Mouse (Mus musculus) midbrain, embryonic 11.5 days (tissue): ENCODE results near the gene Nmnat2. TPM values are rescaled to one million over a fixed set of nuclear protein-coding genes. Genes with fewer than 3 reads are reported as not detected.
"Not testable (repeated sequence)": the region's sequence is repeated elsewhere in the genome, so short reads cannot be mapped to it uniquely, and the experiment has no call there.

Source experiments
- ATAC-seq: fragments of 200-750 bp; cut with Nextera tagmentation; 2 replicates; pipeline ENCODE4 v1.8.0; 2017; ENCODE audit warnings: moderate TSS enrichment, moderate library complexity; ENCODE audit not compliant: low FRiP score
- DNase-seq: peaks from one replicate; pipeline ENCODE4 v3.0.0; 2015; ENCODE audit warnings: low spot score; ENCODE audit errors: missing footprints
- H3K27ac ChIP-seq: fragments of 300-500 bp; sonication (generic); 2 replicates; pipeline ENCODE4 v1.5.1; 2014; ENCODE audit warnings: low read depth, low read length
- H3K27me3 ChIP-seq: fragments of 300-500 bp; sonication (generic); 2 replicates; pipeline ENCODE4 v1.6.1; 2014; ENCODE audit warnings: mild to moderate bottlenecking, low read length, moderate library complexity, mixed read lengths; ENCODE audit not compliant: control insufficient read depth, insufficient read depth
- H3K36me3 ChIP-seq: fragments of 300-500 bp; sonication (generic); 2 replicates; pipeline ENCODE4 v1.6.1; 2014; ENCODE audit warnings: mild to moderate bottlenecking, low read length, moderate library complexity, mixed read lengths; ENCODE audit not compliant: control insufficient read depth, insufficient read depth
- H3K4me1 ChIP-seq: fragments of 300-500 bp; sonication (generic); 2 replicates; pipeline ENCODE4 v1.6.1; 2014; ENCODE audit warnings: low read length; ENCODE audit not compliant: control insufficient read depth, insufficient read depth
- H3K4me2 ChIP-seq: fragments of 300-500 bp; sonication (generic); 2 replicates; pipeline ENCODE4 v1.6.1; 2014; ENCODE audit warnings: mild to moderate bottlenecking, moderate library complexity
- H3K4me3 ChIP-seq: fragments of 300-500 bp; sonication (generic); 2 replicates; pipeline ENCODE4 v1.5.1; 2014; ENCODE audit warnings: low read depth, low read length
- H3K9ac ChIP-seq: fragments of 300-500 bp; sonication (generic); 2 replicates; pipeline ENCODE4 v1.6.1; 2014; ENCODE audit warnings: low read length
- H3K9me3 ChIP-seq: fragments of 300-500 bp; sonication (generic); 2 replicates; pipeline ENCODE4 v1.6.1; 2016; ENCODE audit warnings: low read length; ENCODE audit not compliant: control insufficient read depth
- WGBS: fragments of 180-500 bp; shearing (Covaris S2); extraction: QIAGEN DNeasy Blood & Tissue Kit; methylation state at CpG from one replicate; pipeline ENCODE4 v1.1.7; 2014; 5-methylcytosine and 5-hydroxymethylcytosine counted together
- polyA plus RNA-seq: library from polyadenylated mRNA; unstranded; fragments of >200 nt; fragmentation: Nextera tagmentation; extraction: Ambion mirVana; gene quantifications from 2 replicates; pipeline ENCODE4 v1.2.1, GENCODE M21; 2014

Nmnat2 gene
- polyA plus RNA-seq, 1 experiment from 2014 or later, result 15.0 TPM

GRCm38 (mm10) chr1:153066387-153066781 is 111.6 kb downstream of the Nmnat2 start:
- Histone ChIP-seq H3K4me3 (no peak overlapping the region), H3K27me3 (peaks cover 2% of the 10 kb centered on the region; the same call in 1 of the 2 replicates), H3K36me3 (no peaks in the 10 kb centered on the region), H3K9ac (no peak overlapping the region), H3K9me3 (no peaks in the 10 kb centered on the region), H3K4me1 (no peaks in the 10 kb centered on the region), H3K4me2 (no peak overlapping the region), H3K27ac (no peak overlapping the region)
- 78% methylated on average over 4 of the region's 4 CpGs for WGBS
- no peak for DNase-seq
- no peak for ATAC-seq

DNA sequence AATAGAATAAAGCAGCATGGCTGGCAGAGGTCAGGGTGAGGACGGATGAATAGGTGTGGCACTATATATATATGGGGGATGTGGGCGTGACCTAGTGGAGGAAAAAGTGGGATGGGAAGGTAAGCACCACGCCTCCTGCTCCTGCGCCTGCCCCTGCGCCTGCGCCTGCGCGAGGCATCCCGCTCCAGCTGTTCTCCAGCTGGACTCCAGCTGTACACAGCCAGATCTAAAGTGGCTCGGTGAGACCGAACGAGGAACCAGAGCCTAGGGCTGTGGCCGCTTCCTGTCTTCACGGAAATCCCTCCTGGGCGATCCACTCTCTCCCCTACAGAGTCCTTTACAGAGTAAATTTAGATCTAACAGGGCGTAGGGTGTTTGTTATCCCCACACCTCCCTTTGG is 116.8 kb downstream of the Nmnat2 start:
- DNase-seq (no peak), ATAC-seq (no peak)
- H3K4me1 ChIP-seq, result peaks cover 8% of the 10 kb centered on the region
- no peak overlapping the region for H3K27ac ChIP-seq
- H3K4me2 ChIP-seq, result no peak overlapping the region
- H3K36me3 ChIP-seq, result no peaks in the 10 kb centered on the region
- no peaks in the 10 kb centered on the region for H3K9me3 ChIP-seq
- H3K27me3 ChIP-seq, result peaks cover 19% of the 10 kb centered on the region
- WGBS, result 48% methylated on average over 16 of the region's 16 CpGs
- H3K9ac ChIP-seq, result no peak overlapping the region
- H3K4me3 ChIP-seq, result no peak overlapping the region

DNA sequence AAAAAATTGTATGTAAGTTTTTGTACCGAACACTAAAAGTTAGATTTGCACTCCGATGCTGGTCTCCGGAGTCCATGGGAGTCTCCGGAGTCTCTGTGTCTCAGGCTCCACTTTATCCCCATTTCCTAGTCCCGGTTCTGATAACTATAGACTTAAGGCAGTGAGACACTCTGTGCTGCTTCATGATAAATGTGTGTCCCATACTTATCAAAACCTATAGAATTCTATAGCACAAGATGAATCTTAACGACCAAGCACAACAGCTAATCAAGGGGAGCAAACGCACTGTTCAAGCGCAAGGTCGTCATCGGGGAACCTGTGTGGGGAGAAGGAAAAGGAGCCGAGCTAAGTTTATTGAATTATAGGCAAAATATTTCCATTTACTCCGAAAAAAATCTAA is 117.2 kb downstream of the Nmnat2 start:
- H3K9me3 ChIP-seq, result no peaks in the 10 kb centered on the region
- H3K27me3 ChIP-seq, result peaks cover 19% of the 10 kb centered on the region
- H3K9ac ChIP-seq, result no peak overlapping the region
- whole genome bisulfite sequencing, result 46% methylated on average over 12 of the region's 12 CpGs
- DNase-seq, result peak; percentile 85
- no peak overlapping the region for H3K4me3 ChIP-seq
- no peak overlapping the region for H3K27ac ChIP-seq
- peaks cover 8% of the 10 kb centered on the region for H3K4me1 ChIP-seq
- no peak for ATAC-seq
- H3K36me3 ChIP-seq, result no peaks in the 10 kb centered on the region
- H3K4me2 ChIP-seq, result no peak overlapping the region

GRCm38 (mm10) chr1:153072711-153073110 is 117.9 kb downstream of the Nmnat2 start:
- Histone ChIP-seq H3K36me3 (no peaks in the 10 kb centered on the region), H3K4me3 (no peak overlapping the region), H3K27ac (no peak overlapping the region), H3K4me1 (peaks cover 8% of the 10 kb centered on the region), H3K27me3 (peaks cover 19% of the 10 kb centered on the region), H3K4me2 (no peak overlapping the region), H3K9ac (no peak overlapping the region), H3K9me3 (no peaks in the 10 kb centered on the region)
- DNase-seq, result peak; percentile 85
- WGBS, result 36% methylated on average over 10 of the region's 10 CpGs
- no peak for ATAC-seq

DNA sequence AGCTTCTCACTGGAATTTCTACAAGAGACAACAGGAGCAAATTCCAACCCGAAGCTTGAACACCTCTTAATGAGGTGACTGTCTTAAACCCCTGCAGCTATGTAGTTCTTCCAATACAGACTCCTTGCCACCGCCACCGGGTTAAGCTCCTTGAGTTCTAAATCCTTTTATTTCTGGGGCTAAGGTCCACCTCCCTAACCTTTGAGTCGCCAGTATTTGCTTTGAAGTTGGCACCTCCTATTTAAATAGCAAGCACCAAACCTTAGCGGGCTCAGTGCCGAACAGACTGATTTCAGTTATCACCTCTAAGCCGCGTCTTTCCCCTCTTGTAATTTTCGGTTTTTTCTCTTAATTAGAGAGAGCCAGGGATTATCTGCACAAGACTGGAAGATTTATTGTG is 118.6 kb downstream of the Nmnat2 start:
- ATAC-seq, result no peak
- WGBS, result 4% methylated on average over 9 of the region's 9 CpGs
- peak; percentile 89 for DNase-seq
- no peak overlapping the region for H3K4me3 ChIP-seq
- H3K4me1 ChIP-seq, result peaks cover 8% of the 10 kb centered on the region
- no peak overlapping the region for H3K4me2 ChIP-seq
- no peak overlapping the region for H3K9ac ChIP-seq
- peaks cover 19% of the 10 kb centered on the region for H3K27me3 ChIP-seq
- no peaks in the 10 kb centered on the region for H3K9me3 ChIP-seq
- H3K27ac ChIP-seq, result no peak overlapping the region
- H3K36me3 ChIP-seq, result no peaks in the 10 kb centered on the region

DNA sequence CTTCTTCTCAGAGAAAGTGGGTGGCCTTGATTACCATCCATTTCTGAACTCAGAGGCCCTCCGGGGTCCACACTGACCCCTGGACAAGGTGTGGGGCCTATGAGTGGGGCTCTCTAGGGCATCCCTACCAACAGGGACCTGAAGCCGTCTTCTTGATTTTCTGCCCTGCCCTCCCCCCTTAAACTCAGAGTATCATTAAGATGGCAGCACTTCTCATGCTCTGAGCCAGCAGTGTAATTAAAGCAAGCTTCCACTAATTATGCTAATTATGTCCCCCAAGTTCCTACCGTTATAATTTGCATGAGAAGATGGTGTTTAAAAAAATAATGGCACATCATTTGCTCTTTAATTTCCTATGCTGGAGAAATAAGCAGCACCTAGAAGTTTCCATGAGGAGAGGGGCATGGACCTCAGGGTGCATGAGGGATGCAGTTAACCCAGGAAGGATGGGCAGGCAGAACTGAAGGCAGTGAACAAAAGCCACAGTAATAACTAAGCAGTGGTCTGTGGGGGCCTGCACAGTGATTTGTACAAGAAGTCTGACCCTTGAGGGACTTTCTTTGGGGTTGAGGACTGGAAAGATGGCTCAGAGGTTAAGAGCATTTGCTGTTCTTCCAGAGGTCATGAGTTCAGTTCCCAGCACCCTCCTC is 120.4 kb downstream of the Nmnat2 start:
- 79% methylated on average over 3 of the region's 3 CpGs for WGBS
- no peak for ATAC-seq
- no peak for DNase-seq

GRCm38 (mm10) chr1:153075955-153076354 is 121.2 kb downstream of the Nmnat2 start:
- WGBS, result 58% methylated on average over 6 of the region's 6 CpGs
- Histone ChIP-seq H3K9ac (no peak overlapping the region), H3K36me3 (no peaks in the 10 kb centered on the region), H3K27ac (no peak overlapping the region), H3K4me1 (peaks cover 8% of the 10 kb centered on the region), H3K4me2 (no peak overlapping the region), H3K9me3 (no peaks in the 10 kb centered on the region), H3K27me3 (peaks cover 19% of the 10 kb centered on the region), H3K4me3 (no peak overlapping the region)
- DNase-seq, result no peak
- no peak for ATAC-seq

More for the DNA sequence above, 120.4 kb downstream of the Nmnat2 start:
- Histone ChIP-seq H3K9ac (no peak overlapping the region), H3K36me3 (no peaks in the 10 kb centered on the region), H3K9me3 (no peaks in the 10 kb centered on the region), H3K4me1 (peaks cover 8% of the 10 kb centered on the region), H3K4me3 (no peak overlapping the region), H3K27me3 (peaks cover 19% of the 10 kb centered on the region), H3K4me2 (no peak overlapping the region), H3K27ac (no peak overlapping the region)

GRCm38 (mm10) chr1:153083233-153083632 is 128.4 kb downstream of the Nmnat2 start:
- not testable (repeated sequence) for DNase-seq, ATAC-seq, H3K4me2 ChIP-seq, H3K9me3 ChIP-seq, H3K27me3 ChIP-seq, H3K36me3 ChIP-seq, H3K27ac ChIP-seq, H3K9ac ChIP-seq, H3K4me3 ChIP-seq, H3K4me1 ChIP-seq
- 91% methylated on average over 7 of the region's 14 CpGs for WGBS

DNA sequence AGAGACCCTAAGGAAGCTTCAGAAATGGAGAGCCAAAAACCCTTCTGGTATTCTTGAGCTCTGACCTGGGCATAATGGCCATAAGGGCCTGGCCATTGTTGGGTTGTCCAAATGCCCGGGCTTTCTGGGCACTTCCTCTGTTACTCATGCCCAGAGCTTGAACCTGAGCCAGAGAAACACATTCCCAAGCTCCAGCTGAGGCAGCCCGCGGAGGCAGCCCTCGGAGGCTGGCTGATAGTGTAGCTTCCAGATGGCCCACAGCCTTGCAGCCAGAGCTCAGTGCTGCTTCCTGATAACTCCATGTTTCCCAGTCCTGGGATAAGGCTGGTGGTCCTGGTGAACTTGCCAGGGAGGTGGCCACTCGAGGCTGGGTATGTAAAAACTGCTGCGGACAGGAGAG is 129.4 kb downstream of the Nmnat2 start:
- no peaks in the 10 kb centered on the region for H3K9me3 ChIP-seq
- WGBS, result 74% methylated on average over 6 of the region's 6 CpGs
- DNase-seq (no peak), ATAC-seq (no peak)
- H3K4me1 ChIP-seq, result no peaks in the 10 kb centered on the region
- no peak overlapping the region for H3K27ac ChIP-seq
- H3K4me3 ChIP-seq, result no peak overlapping the region
- no peaks in the 10 kb centered on the region for H3K36me3 ChIP-seq
- no peaks in the 10 kb centered on the region for H3K27me3 ChIP-seq
- no peak overlapping the region for H3K4me2 ChIP-seq
- H3K9ac ChIP-seq, result no peak overlapping the region
